Mouse (Mus musculus) effector memory CD4-positive, alpha-beta T cell, adult 5 months (primary cell): ENCODE measurements around the gene Pdx1. TPM values are rescaled to one million over a fixed set of nuclear protein-coding genes. Genes with fewer than 3 reads are reported as not detected.

Source experiments
- polyA plus RNA-seq: library from polyadenylated mRNA; unstranded; fragments of 100-300 nt; shearing (Covaris generic); gene quantifications from one replicate; pipeline ENCODE4 v1.2.1, GENCODE M21; 2017

The Pdx1 gene
- not detected for polyA plus RNA-seq

GRCm38 (mm10) chr5:147269926-147270672 is at the start of gene Pdx1:
Gene Pdx1, plus strand, starts transcription at chr5:147269959.

GRCm38 (mm10) chr5:147306638-147307397 is 37.1 kb downstream of the Pdx1 start, which contains the start of gene Cdx2:
Gene Cdx2, minus strand, starts transcription at chr5:147307270.

DNA sequence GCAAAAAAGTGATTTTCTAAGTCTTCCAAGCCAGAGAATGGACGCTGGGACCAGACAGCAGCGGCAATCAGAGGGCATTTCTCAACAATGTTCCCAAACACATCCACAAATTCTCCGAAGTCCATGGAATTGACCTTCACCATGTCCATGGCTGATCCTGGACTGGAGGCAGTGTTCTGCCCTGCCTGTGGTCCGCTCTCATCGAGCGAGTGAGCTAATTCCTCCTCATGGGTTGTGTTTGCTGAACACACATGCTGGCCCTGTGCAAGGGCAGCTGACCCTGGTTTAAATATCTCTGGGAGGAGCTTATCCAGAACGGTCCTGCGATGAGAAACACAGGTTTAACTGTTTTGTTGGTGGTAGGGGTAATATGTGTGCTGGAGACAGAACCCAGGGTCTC is 52.4 kb downstream of the Pdx1 start, which contains the start of gene Urad:
Gene Urad, minus strand, starts transcription at position 258 of the 400 bp plus-strand sequence.

Other genes starting within 250 kb of the Pdx1 start
- 79.5 TPM for gene Lnx2, start 193.4 kb upstream of the Pdx1 start, polyA plus RNA-seq
- gene Polr1d, start 192.9 kb upstream of the Pdx1 start, polyA plus RNA-seq = 222 TPM
- not detected for gene Gsx1, start 81.3 kb upstream of the Pdx1 start, polyA plus RNA-seq
- gene Cdx2, start 37.3 kb downstream of the Pdx1 start, polyA plus RNA-seq = not detected
- not detected for gene Urad, start 52.5 kb downstream of the Pdx1 start, polyA plus RNA-seq
- 0.22 TPM for gene Flt3, start 130.5 kb downstream of the Pdx1 start, polyA plus RNA-seq
- gene Pan3, start 160.2 kb downstream of the Pdx1 start, polyA plus RNA-seq = 71.4 TPM